Mouse (Mus musculus): ENCODE measurements around the gene Zfp712.

- TF ChIP-seq POLR2A (IDR thresholded peaks at IDR 0.05; ENCODE audit: control insufficient read depth, low read depth, low read length) (no peak), CTCF (IDR thresholded peaks at IDR 0.05; ENCODE audit: control insufficient read depth, insufficient read depth, insufficient replicate concordance, low read depth, low read length) (no peak)
These were observed 697 bp downstream of the Zfp712 start for GRCm38 (mm10) chr13:67060161-67060785.
